Mouse (Mus musculus) midbrain, embryonic 16.5 days (tissue): Measurements from ENCODE around the gene Vps45. TPM values are rescaled to one million over a fixed set of nuclear protein-coding genes. Genes with fewer than 3 reads are reported as not detected.
"Not testable (repeated sequence)": the region's sequence is repeated elsewhere in the genome, so short reads cannot be mapped to it uniquely, and the experiment has no call there.

Experiments used
- ATAC-seq: fragments of 200-750 bp; cut with Nextera tagmentation; 2 replicates; pipeline ENCODE4 v1.8.0; 2017; ENCODE audit warnings: moderate TSS enrichment
- H3K27ac ChIP-seq: fragments of 300-500 bp; sonication (generic); 2 replicates; pipeline ENCODE4 v1.5.1; 2014; ENCODE audit warnings: mild to moderate bottlenecking, low read length, mixed read lengths
- H3K27me3 ChIP-seq: fragments of 300-500 bp; sonication (generic); 2 replicates; pipeline ENCODE4 v1.6.1; 2014; ENCODE audit warnings: low read depth, low read length, mixed read lengths; ENCODE audit not compliant: control insufficient read depth, insufficient read depth
- H3K36me3 ChIP-seq: fragments of 300-500 bp; sonication (generic); 2 replicates; pipeline ENCODE4 v1.6.1; 2014; ENCODE audit warnings: mild to moderate bottlenecking, low read length, moderate library complexity, mixed read lengths; ENCODE audit not compliant: control insufficient read depth, insufficient read depth
- H3K4me1 ChIP-seq: fragments of 300-500 bp; sonication (generic); 2 replicates; pipeline ENCODE4 v1.6.1; 2014; ENCODE audit warnings: mild to moderate bottlenecking, low read length, mixed read lengths; ENCODE audit not compliant: control insufficient read depth, insufficient read depth
- H3K4me2 ChIP-seq: fragments of 300-500 bp; sonication (generic); 2 replicates; pipeline ENCODE4 v1.6.1; 2014; ENCODE audit warnings: mild to moderate bottlenecking, low read length, mixed read lengths
- H3K4me3 ChIP-seq: fragments of 300-500 bp; sonication (generic); 2 replicates; pipeline ENCODE4 v1.5.1; 2014; ENCODE audit warnings: low read depth, mild to moderate bottlenecking, low read length, moderate library complexity, mixed read lengths
- H3K9ac ChIP-seq: fragments of 300-500 bp; sonication (generic); 2 replicates; pipeline ENCODE4 v1.6.1; 2014; ENCODE audit warnings: low read depth, low read length, mixed read lengths
- H3K9me3 ChIP-seq: fragments of 300-500 bp; sonication (generic); replicated peaks from 2 replicates; pipeline ENCODE4 v1.6.1; 2014; ENCODE audit warnings: mild to moderate bottlenecking, low read length, mixed read lengths; ENCODE audit not compliant: control insufficient read depth, poor library complexity, severe bottlenecking
- WGBS: fragments of 180-500 bp; shearing (Covaris S2); extraction: QIAGEN DNeasy Blood & Tissue Kit; methylation state at CpG from one replicate; pipeline ENCODE4 v1.1.7; 2014; 5-methylcytosine and 5-hydroxymethylcytosine counted together
- polyA plus RNA-seq: library from polyadenylated mRNA; unstranded; fragments of >200 nt; fragmentation: Nextera tagmentation; extraction: Ambion mirVana; gene quantifications from 2 replicates; pipeline ENCODE4 v1.2.1, GENCODE M21; 2015

The Vps45 gene
- polyA plus RNA-seq, 1 experiment from 2014 or later, result 64.7 TPM

DNA sequence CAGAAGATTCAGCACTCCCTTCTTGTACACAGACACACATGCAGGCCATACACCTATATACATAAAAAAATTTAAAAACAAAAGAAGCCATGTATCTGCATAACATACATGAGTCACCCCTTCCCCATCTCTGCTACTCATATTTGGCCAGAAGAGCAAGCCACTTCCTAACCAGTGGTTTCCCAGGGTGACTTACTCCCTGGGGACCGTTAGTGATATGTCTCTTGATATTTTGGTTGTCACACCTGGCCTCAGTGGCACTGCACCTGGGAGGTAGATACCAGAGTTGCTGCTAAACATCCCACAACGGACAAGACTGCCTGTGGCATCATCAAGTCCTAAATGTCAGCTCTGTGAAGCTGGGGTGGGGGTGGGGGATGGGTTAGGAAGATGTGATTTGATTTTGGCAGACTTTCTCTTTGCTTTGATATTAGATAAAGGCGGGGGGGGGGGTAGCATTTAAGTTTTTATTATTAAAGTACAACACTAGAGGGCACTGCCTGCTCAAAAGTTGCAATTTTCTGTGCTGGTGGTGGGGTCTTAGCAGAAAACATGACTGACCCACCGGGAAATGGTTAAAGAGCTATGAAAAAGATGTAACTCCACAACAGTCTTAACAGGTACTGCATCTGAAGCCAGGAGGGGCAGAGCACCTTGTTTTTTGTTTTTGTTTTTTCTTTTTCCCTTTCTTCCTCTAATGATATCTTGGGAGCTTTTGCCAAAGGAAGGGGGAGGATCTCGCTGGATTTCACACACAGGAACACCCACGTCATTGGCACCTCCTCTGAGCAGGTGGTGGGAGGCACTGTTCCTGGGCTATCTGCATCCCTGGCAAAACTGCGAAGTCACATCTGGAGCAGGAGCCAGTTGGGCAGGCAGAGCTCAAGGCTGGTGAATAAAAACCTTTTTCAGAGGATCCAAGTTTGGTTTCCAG, 92.5 kb downstream of the Vps45 start:
- no peaks in the 10 kb centered on the region for H3K36me3 ChIP-seq
- H3K4me2 ChIP-seq, result peak overlapping the region; percentile 45
- no peak overlapping the region for H3K27ac ChIP-seq
- H3K9ac ChIP-seq, result peak overlapping the region; percentile 44; the same call in 1 of the 2 replicates
- no peaks in the 10 kb centered on the region for H3K9me3 ChIP-seq
- no peak for ATAC-seq
- H3K27me3 ChIP-seq, result no peaks in the 10 kb centered on the region
- H3K4me3 ChIP-seq, result peak overlapping the region; percentile 12; the same call in 1 of the 2 replicates
- 7% methylated on average over 7 of the region's 7 CpGs for WGBS
- peaks cover 6% of the 10 kb centered on the region; the same call in 1 of the 2 replicates for H3K4me1 ChIP-seq

DNA sequence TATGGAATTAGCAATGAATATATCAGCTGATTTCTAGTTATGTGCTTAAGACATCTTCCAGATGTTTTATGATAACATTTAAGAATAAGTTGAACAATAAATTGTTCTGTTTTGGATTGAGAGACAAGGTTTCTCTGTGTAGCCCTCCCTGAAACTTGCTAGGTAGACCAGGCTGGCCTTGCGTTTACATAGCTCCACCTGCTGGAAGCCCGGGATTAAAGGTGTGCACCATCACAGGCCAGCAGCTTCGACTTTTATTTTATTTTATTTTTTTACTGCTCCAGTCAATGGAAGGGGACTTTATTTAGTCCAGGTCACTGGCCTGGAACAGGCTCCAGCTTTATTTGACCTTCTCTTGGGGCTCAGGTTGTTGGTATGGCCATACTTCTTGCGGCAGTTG, 94.6 kb downstream of the Vps45 start:
- Histone ChIP-seq H3K27ac (no peak overlapping the region), H3K4me2 (no peak overlapping the region), H3K9ac (no peak overlapping the region), H3K27me3 (no peaks in the 10 kb centered on the region), H3K4me1 (peaks cover 6% of the 10 kb centered on the region; the same call in 1 of the 2 replicates), H3K9me3 (no peaks in the 10 kb centered on the region), H3K4me3 (no peak overlapping the region), H3K36me3 (no peaks in the 10 kb centered on the region)
- no peak for ATAC-seq
- 48% methylated on average over 4 of the region's 4 CpGs for WGBS

DNA sequence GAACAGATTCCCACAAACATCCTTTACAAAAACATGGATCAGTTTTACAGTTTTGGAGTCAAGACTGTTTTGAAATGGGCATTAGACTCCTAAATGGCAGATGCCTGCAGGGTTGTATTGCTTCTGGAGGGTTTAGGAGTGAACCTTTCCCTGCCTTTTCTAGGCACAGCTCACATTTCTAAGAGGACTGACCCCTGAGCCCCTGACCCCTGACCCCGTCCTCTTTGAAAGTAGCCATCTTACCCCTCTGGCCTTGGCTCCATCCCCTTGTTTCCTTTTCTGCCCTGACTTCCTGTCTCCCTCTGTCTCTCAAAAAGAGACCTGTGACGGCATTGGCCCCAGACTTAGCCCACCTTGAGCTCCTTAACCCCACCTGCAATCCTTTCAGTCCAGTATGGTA, 95.0 kb downstream of the Vps45 start:
- H3K27ac ChIP-seq, result no peak overlapping the region
- no peaks in the 10 kb centered on the region for H3K36me3 ChIP-seq
- H3K4me1 ChIP-seq, result peaks cover 6% of the 10 kb centered on the region; the same call in 1 of the 2 replicates
- H3K9ac ChIP-seq, result no peak overlapping the region
- 36% methylated on average over 2 of the region's 2 CpGs for WGBS
- H3K4me2 ChIP-seq, result no peak overlapping the region
- no peaks in the 10 kb centered on the region for H3K27me3 ChIP-seq
- ATAC-seq, result no peak
- H3K9me3 ChIP-seq, result no peaks in the 10 kb centered on the region
- H3K4me3 ChIP-seq, result no peak overlapping the region

DNA sequence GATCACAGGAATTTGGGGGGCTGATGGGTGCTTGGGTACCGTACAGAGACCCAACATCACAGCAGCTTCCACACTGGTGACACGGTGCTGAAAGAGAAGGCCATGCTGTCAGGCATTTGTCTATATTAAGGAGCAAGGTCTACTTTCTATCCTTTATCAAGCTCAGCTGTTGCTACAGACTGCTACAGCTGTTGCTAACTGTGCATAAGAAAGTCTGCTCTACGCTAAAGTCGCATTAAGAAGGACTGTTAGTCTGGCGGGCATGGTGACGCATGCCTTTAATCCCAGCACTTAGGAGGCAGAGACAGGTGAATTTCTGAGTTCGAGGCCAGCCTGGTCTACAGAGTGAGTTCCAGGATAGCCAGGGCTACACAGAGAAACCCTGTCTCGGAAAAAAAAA, 96.1 kb downstream of the Vps45 start:
- not testable (repeated sequence) for H3K4me1 ChIP-seq, H3K9me3 ChIP-seq, H3K4me2 ChIP-seq, H3K4me3 ChIP-seq, H3K27ac ChIP-seq, H3K36me3 ChIP-seq, H3K27me3 ChIP-seq, ATAC-seq, H3K9ac ChIP-seq
- WGBS, result 85% methylated on average over 8 of the region's 8 CpGs

DNA sequence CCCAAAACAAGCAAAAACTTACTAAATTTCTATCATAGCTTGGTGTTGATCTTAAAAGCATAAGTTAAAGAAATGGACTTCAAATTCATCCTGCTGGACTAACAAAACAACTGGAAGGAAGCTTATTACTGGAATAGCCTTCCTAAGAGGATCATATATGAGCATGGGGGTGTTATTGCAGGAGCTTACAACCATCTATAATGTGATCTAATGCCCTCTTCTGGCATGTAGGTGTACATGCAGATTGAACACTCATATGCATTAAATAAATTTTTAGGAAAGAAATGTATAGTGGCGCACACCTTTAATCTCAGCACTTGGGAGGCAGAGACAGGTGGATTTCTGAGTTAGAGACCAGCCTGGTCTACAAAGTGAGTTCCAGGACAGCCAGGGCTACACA, 98.5 kb downstream of the Vps45 start:
- Histone ChIP-seq H3K27me3 (no peaks in the 10 kb centered on the region), H3K4me3 (no peak overlapping the region), H3K36me3 (no peaks in the 10 kb centered on the region), H3K4me2 (no peak overlapping the region), H3K9me3 (no peaks in the 10 kb centered on the region), H3K9ac (no peak overlapping the region), H3K27ac (no peak overlapping the region), H3K4me1 (no peaks in the 10 kb centered on the region)
- WGBS, result 96% methylated on average over 1 of the region's 1 CpGs
- no peak for ATAC-seq

DNA sequence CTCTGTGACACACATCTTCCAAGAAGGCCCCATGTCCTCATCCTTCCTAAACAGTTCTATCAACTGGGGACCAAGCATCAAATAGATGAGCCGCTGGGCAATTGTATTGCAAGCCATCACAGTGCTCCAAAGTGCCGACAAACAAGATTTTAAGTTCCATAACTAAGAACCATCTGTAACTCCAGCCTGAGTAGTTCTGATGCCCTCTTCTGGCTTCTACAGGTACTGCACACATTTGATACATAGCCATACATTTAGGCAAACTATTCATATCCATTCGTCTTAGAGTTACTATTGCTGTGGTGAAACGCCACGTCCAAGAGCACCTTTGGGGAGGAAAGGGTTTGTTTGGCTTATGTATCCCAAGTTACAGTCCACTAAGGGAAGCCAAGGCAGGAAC, 99.2 kb downstream of the Vps45 start:
- Histone ChIP-seq H3K4me2 (no peak overlapping the region), H3K4me1 (no peaks in the 10 kb centered on the region), H3K27ac (no peak overlapping the region), H3K27me3 (no peaks in the 10 kb centered on the region), H3K4me3 (no peak overlapping the region), H3K9me3 (no peaks in the 10 kb centered on the region), H3K36me3 (no peaks in the 10 kb centered on the region), H3K9ac (no peak overlapping the region)
- 83% methylated on average over 5 of the region's 5 CpGs for WGBS
- ATAC-seq, result no peak

DNA sequence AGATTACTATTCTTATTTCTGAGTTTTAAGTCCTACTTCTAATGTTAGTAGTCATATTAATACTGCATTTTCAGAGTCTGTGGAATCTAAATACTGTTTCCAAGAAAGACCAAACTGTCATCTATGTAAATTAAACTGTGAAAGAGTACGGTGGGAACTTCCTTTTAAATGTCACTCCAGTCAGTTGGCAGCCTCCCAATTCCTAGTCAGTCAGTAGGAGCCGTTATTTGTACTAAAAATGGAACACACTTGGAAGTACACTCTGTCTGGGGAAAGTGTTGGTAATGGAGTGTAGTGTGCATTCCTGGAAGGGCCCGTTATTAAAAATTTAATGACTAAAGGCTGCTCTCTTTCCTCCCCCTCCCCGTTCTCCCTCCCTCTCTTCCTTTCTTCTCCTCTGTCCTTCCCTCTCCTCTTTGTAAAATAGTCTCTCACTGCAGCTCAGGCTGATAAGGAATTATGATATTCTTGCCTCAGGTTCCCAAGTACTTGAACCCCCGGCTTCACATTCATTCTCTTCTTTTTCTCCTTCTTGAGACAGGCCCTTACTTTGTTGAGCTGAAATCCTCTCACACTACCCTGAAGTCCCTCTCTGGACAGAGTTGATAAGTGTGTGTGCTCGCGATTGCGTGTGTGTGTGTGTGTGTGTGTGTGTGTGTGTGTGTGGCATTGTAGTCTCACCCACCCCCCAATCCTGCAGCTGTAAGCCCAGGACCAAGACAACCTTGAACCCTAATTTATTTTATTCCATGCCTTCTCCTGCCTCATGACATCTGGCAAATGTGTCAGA, 100.7 kb downstream of the Vps45 start:
- no peaks in the 10 kb centered on the region for H3K27me3 ChIP-seq
- no peak overlapping the region for H3K4me2 ChIP-seq
- WGBS, result 58% methylated on average over 8 of the region's 8 CpGs
- H3K4me3 ChIP-seq, result no peak overlapping the region
- no peaks in the 10 kb centered on the region; the same call in 1 of the 2 replicates for H3K4me1 ChIP-seq
- no peak for ATAC-seq
- no peaks in the 10 kb centered on the region for H3K36me3 ChIP-seq
- no peak overlapping the region for H3K27ac ChIP-seq
- no peak overlapping the region for H3K9ac ChIP-seq
- H3K9me3 ChIP-seq, result no peaks in the 10 kb centered on the region

DNA sequence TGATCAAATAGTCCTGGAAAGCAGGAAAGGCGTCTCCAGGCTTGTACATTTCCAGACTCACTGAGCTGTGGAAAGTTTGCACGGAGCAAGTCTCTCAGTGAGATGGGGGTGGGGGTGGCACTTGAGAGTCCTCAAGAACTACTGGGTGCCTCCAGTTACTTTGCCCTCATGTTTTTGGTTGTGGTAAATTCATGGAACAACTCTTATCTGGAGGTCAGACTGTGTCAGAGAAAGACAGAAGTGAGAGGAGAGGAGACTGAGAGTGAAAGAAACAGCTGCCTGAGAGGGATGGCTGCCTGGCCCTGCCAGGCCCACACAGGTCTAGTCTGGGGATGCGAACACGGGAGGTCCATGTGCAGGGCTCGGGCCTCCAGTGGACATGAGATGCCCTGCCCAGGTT, 102.9 kb downstream of the Vps45 start:
- no peaks in the 10 kb centered on the region for H3K36me3 ChIP-seq
- no peaks in the 10 kb centered on the region for H3K9me3 ChIP-seq
- ATAC-seq, result no peak
- no peak overlapping the region for H3K4me3 ChIP-seq
- no peaks in the 10 kb centered on the region for H3K27me3 ChIP-seq
- H3K4me1 ChIP-seq, result peaks cover 7% of the 10 kb centered on the region
- 95% methylated on average over 5 of the region's 5 CpGs for WGBS
- no peak overlapping the region for H3K9ac ChIP-seq
- H3K27ac ChIP-seq, result no peak overlapping the region
- no peak overlapping the region for H3K4me2 ChIP-seq

DNA sequence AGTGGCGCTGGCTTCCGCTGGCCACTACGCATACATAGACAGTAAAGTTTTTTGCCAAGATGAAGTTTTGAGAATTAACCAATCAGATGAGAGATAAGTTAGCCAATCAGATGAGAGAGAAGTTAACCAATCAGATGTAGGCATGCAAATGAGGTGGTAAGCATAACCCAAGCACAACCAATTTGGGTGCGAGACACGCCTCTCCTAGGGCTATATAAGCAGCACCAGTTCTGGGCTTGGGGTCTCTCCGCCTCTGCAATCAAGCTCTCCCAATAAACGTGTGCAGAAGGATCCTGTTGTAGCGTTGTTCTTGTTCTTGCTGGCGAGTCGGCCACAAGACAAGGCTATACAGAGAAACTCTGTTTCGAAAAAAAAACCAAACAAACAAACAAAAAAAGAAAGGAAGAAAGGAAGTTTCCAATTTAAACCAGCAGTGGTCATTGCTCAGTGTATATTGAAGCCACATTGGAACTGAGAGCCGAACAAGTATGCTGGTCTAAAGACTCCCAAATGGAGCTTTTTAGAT, 103.6 kb downstream of the Vps45 start:
- not testable (repeated sequence) for H3K9ac ChIP-seq, H3K27me3 ChIP-seq, H3K27ac ChIP-seq, H3K9me3 ChIP-seq, H3K36me3 ChIP-seq, ATAC-seq, H3K4me2 ChIP-seq, H3K4me1 ChIP-seq, H3K4me3 ChIP-seq
- WGBS, result 92% methylated on average over 12 of the region's 12 CpGs
